Mouse (Mus musculus) midbrain, embryonic 16.5 days (tissue): ENCODE results near the gene Unc5b. TPM values are rescaled to one million over a fixed set of nuclear protein-coding genes. Genes with fewer than 3 reads are reported as not detected.
A peak's percentile ranks its signal among the peaks of the same experiment; 100 is the strongest.

ENCODE experiments used
- ATAC-seq: fragments of 200-750 bp; cut with Nextera tagmentation; 2 replicates; pipeline ENCODE4 v1.8.0; 2017; ENCODE audit warnings: moderate TSS enrichment
- H3K27ac ChIP-seq: fragments of 300-500 bp; sonication (generic); 2 replicates; pipeline ENCODE4 v1.5.1; 2014; ENCODE audit warnings: mild to moderate bottlenecking, low read length, mixed read lengths
- H3K27me3 ChIP-seq: fragments of 300-500 bp; sonication (generic); 2 replicates; pipeline ENCODE4 v1.6.1; 2014; ENCODE audit warnings: low read depth, low read length, mixed read lengths; ENCODE audit not compliant: control insufficient read depth, insufficient read depth
- H3K36me3 ChIP-seq: fragments of 300-500 bp; sonication (generic); 2 replicates; pipeline ENCODE4 v1.6.1; 2014; ENCODE audit warnings: mild to moderate bottlenecking, low read length, moderate library complexity, mixed read lengths; ENCODE audit not compliant: control insufficient read depth, insufficient read depth
- H3K4me1 ChIP-seq: fragments of 300-500 bp; sonication (generic); 2 replicates; pipeline ENCODE4 v1.6.1; 2014; ENCODE audit warnings: mild to moderate bottlenecking, low read length, mixed read lengths; ENCODE audit not compliant: control insufficient read depth, insufficient read depth
- H3K4me2 ChIP-seq: fragments of 300-500 bp; sonication (generic); 2 replicates; pipeline ENCODE4 v1.6.1; 2014; ENCODE audit warnings: mild to moderate bottlenecking, low read length, mixed read lengths
- H3K4me3 ChIP-seq: fragments of 300-500 bp; sonication (generic); 2 replicates; pipeline ENCODE4 v1.5.1; 2014; ENCODE audit warnings: low read depth, mild to moderate bottlenecking, low read length, moderate library complexity, mixed read lengths
- H3K9ac ChIP-seq: fragments of 300-500 bp; sonication (generic); 2 replicates; pipeline ENCODE4 v1.6.1; 2014; ENCODE audit warnings: low read depth, low read length, mixed read lengths
- H3K9me3 ChIP-seq: fragments of 300-500 bp; sonication (generic); replicated peaks from 2 replicates; pipeline ENCODE4 v1.6.1; 2014; ENCODE audit warnings: mild to moderate bottlenecking, low read length, mixed read lengths; ENCODE audit not compliant: control insufficient read depth, poor library complexity, severe bottlenecking
- WGBS: fragments of 180-500 bp; shearing (Covaris S2); extraction: QIAGEN DNeasy Blood & Tissue Kit; methylation state at CpG from one replicate; pipeline ENCODE4 v1.1.7; 2014; 5-methylcytosine and 5-hydroxymethylcytosine counted together
- polyA plus RNA-seq: library from polyadenylated mRNA; unstranded; fragments of >200 nt; fragmentation: Nextera tagmentation; extraction: Ambion mirVana; gene quantifications from 2 replicates; pipeline ENCODE4 v1.2.1, GENCODE M21; 2015

Unc5b gene
- polyA plus RNA-seq, 1 experiment from 2014 or later: 2.0 TPM

DNA sequence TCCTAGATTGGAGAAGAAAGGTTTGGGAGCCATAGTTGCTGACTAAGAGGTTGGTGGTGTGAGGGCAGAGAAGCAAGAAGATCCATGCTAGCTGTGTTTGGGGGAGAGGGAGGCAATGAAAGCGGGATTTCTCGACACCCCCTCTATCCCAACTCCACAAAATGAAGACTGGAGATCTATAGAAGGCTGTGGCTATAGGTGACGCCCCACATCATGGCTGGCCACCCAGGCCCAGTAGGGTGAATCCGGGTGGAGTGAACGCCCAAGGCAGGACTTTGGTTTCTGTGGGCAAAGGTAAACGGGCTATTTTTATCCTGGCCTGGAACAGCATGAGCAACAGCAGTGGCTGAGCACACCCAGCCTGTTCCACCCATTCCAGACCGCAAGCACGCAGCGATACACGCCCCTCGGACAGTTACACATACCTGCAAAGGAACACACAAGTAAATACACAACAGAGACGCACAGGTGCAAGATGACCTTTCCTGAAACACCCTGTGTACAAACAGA is 1.3 kb upstream of the Unc5b start:
- WGBS: 80% methylated on average over 12 of the region's 12 CpGs
- no peaks in the 10 kb centered on the region for H3K36me3 ChIP-seq
- H3K9ac ChIP-seq: no peak overlapping the region
- H3K27me3 ChIP-seq: peaks cover 38% of the 10 kb centered on the region
- no peak overlapping the region for H3K4me3 ChIP-seq
- no peak overlapping the region for H3K27ac ChIP-seq
- no peak for ATAC-seq
- H3K4me1 ChIP-seq: peaks cover 21% of the 10 kb centered on the region
- H3K9me3 ChIP-seq: no peaks in the 10 kb centered on the region
- no peak overlapping the region for H3K4me2 ChIP-seq

- H3K4me1 ChIP-seq: peaks cover 33% of the 10 kb centered on the region
- H3K9ac ChIP-seq: peak overlapping the region; percentile 64
- H3K27me3 ChIP-seq: peaks cover 41% of the 10 kb centered on the region
- H3K9me3 ChIP-seq: no peaks in the 10 kb centered on the region
- peak overlapping the region; percentile 68 for H3K4me3 ChIP-seq
- WGBS: under 1% methylated on average over 78 of the region's 78 CpGs
- peak; percentile 22 for ATAC-seq
- peak overlapping the region; percentile 98 for H3K4me2 ChIP-seq
- H3K36me3 ChIP-seq: no peaks in the 10 kb centered on the region
- 0 out of 2 replicates have a peak overlapping the region, but pooled peaks have one; percentile 47 for H3K27ac ChIP-seq
These were observed 628 bp downstream of the Unc5b start for GRCm38 (mm10) chr10:60830556-60831350.

DNA sequence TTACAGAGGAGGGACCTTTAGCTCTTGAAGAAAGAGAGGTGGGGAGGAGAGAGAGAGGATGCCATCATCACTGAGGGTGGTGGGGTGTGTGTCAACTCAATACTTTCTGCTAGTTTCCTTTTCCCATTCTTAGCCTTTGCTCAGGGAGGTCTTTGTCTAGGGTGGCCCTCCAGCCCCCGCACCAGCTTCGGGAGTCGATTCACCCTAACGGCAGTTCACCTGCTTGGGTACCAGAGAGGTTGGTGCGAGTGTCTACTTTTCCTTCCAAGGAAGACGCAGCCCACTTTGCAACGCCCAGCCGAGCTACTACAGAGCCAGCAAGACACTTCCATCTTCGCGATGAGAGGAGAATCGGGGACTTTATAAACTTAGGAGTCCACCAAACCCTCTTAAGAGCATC is 1.4 kb downstream of the Unc5b start:
- 1% methylated on average over 11 of the region's 11 CpGs for WGBS
- no peak for ATAC-seq
- H3K4me1 ChIP-seq: peaks cover 33% of the 10 kb centered on the region

DNA sequence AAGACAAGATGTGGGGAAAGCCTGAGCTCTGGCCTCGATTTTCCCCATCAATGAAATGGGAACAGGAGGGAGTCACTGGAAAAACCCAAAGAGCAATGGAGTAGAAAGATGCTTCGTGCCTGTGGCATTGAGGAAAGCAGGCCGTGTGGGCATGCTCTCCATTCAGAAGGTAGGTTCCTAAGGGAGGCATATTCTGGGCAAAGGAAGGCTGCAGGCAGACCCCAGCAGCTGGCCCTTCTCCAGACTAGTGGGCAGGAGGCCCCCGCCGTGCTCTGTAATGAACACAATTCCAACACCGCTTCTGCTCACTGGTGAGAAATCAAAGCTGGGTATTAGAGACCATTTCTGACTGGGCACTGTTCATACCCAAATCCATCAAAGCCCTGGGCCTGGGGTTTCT is 2.3 kb downstream of the Unc5b start:
- H3K9ac ChIP-seq: no peak overlapping the region
- WGBS: 26% methylated on average over 6 of the region's 6 CpGs
- H3K27me3 ChIP-seq: peaks cover 36% of the 10 kb centered on the region
- H3K9me3 ChIP-seq: no peaks in the 10 kb centered on the region
- H3K4me1 ChIP-seq: peaks cover 33% of the 10 kb centered on the region
- H3K4me2 ChIP-seq: peak overlapping the region; percentile 98
- no peaks in the 10 kb centered on the region for H3K36me3 ChIP-seq
- no peak overlapping the region for H3K27ac ChIP-seq
- ATAC-seq: no peak
- H3K4me3 ChIP-seq: 0 out of 2 replicates have a peak overlapping the region, but pooled peaks have one; percentile 68

More for the DNA sequence above, 1.4 kb downstream of the Unc5b start:
- no peak overlapping the region for H3K27ac ChIP-seq
- no peaks in the 10 kb centered on the region for H3K9me3 ChIP-seq
- no peak overlapping the region for H3K9ac ChIP-seq
- peak overlapping the region; percentile 68 for H3K4me3 ChIP-seq
- peaks cover 41% of the 10 kb centered on the region for H3K27me3 ChIP-seq
- peak overlapping the region; percentile 98 for H3K4me2 ChIP-seq
- H3K36me3 ChIP-seq: no peaks in the 10 kb centered on the region

DNA sequence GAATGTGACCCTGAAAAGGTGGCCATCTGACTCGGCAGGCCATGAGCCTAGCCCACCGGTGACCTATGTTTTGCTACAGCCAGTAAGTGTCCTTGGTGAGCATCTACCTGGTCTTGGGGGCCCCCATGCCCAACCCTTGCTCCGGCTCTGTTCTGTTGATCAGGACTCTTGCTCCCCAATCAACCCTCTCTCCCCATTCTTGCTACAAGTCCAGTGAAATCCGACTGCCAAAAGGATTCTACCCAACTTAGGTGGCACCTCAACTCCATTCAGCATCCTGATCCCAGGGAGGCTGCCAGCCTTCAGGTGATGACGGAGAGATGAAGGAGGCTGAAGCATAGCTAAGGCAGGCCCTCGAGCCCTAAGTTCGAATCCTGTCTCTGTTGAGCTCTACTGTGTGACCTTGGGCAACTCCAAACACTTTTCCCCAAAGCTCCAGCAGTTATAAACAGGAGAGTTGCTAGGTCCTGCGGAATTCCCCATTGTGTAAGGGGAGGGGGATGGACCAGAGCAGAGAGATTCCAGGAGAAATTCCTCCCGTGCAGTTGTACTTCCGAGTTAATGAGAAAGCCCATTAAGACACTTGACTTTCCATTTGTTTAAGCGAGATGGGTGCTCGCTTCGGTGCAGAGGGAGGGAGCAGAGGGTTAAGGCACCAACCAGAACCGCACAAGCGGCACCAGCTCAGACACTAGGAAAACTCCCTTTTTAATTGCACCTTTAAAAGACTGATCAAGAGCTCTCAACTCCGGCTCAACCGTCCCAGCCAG is 3.3 kb downstream of the Unc5b start:
- peaks cover 33% of the 10 kb centered on the region for H3K4me1 ChIP-seq

GRCm38 (mm10) chr10:60827266-60827665 is 4.1 kb downstream of the Unc5b start:
- Histone ChIP-seq H3K9me3 (no peaks in the 10 kb centered on the region), H3K4me1 (peaks cover 34% of the 10 kb centered on the region), H3K4me3 (peak overlapping the region; percentile 49), H3K4me2 (peak overlapping the region; percentile 92), H3K27ac (no peak overlapping the region), H3K27me3 (peaks cover 22% of the 10 kb centered on the region), H3K9ac (peak overlapping the region; percentile 67), H3K36me3 (no peaks in the 10 kb centered on the region)
- WGBS: 21% methylated on average over 5 of the region's 5 CpGs
- no peak for ATAC-seq

More for the DNA sequence above, 3.3 kb downstream of the Unc5b start:
- no peak overlapping the region for H3K27ac ChIP-seq
- ATAC-seq: no peak
- peak overlapping the region; percentile 98 for H3K4me2 ChIP-seq
- H3K9ac ChIP-seq: no peak overlapping the region
- no peaks in the 10 kb centered on the region for H3K36me3 ChIP-seq
- no peak overlapping the region for H3K4me3 ChIP-seq
- H3K9me3 ChIP-seq: no peaks in the 10 kb centered on the region
- H3K27me3 ChIP-seq: peaks cover 30% of the 10 kb centered on the region
- 52% methylated on average over 17 of the region's 17 CpGs for WGBS

DNA sequence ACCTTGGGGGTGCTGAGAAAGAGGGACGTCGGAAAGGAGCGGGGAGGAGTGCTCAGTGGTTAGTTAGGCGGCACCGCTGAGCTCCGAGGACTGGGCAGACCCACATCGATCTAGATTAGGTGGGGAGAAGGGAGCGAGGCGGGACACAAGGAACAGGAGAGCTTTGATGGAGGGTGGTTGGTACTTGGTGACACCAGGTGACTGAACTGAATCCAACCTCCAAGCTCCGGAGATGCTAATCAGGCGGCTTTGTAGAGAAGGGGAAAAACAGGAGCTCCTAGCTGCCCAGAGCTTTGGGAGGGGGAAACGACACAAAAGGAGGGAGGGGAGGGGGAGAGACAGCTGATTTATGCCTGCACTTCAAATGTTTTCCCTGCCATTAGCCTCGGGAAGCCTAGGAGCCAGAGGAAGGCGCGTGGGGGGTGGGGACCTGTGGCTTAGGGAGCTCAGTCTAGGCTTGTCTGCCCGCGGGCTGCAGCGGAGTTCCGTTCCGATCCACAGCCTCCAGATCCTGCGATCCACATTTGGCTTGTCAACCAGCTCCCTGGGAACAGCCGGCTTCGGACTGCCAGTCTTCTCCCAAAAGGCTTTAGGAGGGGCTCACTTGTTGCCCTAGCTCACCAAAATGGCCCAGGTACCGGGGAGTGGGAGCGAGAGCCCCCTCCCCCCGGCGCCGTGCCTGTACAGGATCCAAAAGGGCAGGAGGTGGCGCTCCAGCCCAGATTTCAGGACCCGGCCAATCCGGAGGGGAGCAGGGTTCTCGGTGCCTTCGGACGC is 4.7 kb downstream of the Unc5b start:
- H3K4me3 ChIP-seq: peak overlapping the region; percentile 49
- no peak overlapping the region for H3K27ac ChIP-seq
- H3K4me2 ChIP-seq: peak overlapping the region; percentile 92
- H3K9me3 ChIP-seq: no peaks in the 10 kb centered on the region
- peak; percentile 37 for ATAC-seq
- 2% methylated on average over 34 of the region's 34 CpGs for WGBS
- H3K36me3 ChIP-seq: no peaks in the 10 kb centered on the region
- peaks cover 34% of the 10 kb centered on the region for H3K4me1 ChIP-seq
- H3K27me3 ChIP-seq: peaks cover 20% of the 10 kb centered on the region
- peak overlapping the region; percentile 67 for H3K9ac ChIP-seq

- H3K4me1 ChIP-seq: peaks cover 33% of the 10 kb centered on the region
- no peaks in the 10 kb centered on the region for H3K9me3 ChIP-seq
- H3K27ac ChIP-seq: no peak overlapping the region
- H3K9ac ChIP-seq: no peak overlapping the region
- peak overlapping the region; percentile 49 for H3K4me3 ChIP-seq
- 61% methylated on average over 6 of the region's 6 CpGs for WGBS
- H3K4me2 ChIP-seq: peak overlapping the region; percentile 92
- H3K36me3 ChIP-seq: no peaks in the 10 kb centered on the region
- peaks cover 20% of the 10 kb centered on the region for H3K27me3 ChIP-seq
- no peak for ATAC-seq
These were observed 5.4 kb downstream of the Unc5b start for GRCm38 (mm10) chr10:60825955-60826354.
